Mouse (Mus musculus) embryonic fibroblast, embryonic 13.5 days (primary cell): ENCODE measurements at regions not wholly inside any gene's neighbourhood (a gene's known extent, or its start where the extent isn't known, plus 50 kb on each side); places are given as distances from the start of the nearest gene placed in this dataset.
"Not testable (repeated sequence)": the region's sequence is repeated elsewhere in the genome, so short reads cannot be mapped to it uniquely, and the experiment has no call there.

Experiments used
- H3K27ac ChIP-seq: 2 replicates; pipeline ENCODE4 v1.5.1; 2012; ENCODE audit warnings: low read length, control low read depth, inconsistent platforms; ENCODE audit not compliant: insufficient read depth
- H3K4me1 ChIP-seq: 2 replicates; pipeline ENCODE4 v1.6.1; 2011; ENCODE audit warnings: low read length; ENCODE audit not compliant: control insufficient read depth, insufficient read depth
- H3K4me3 ChIP-seq: 2 replicates; pipeline ENCODE4 v1.5.1; 2011; ENCODE audit warnings: mild to moderate bottlenecking, control low read depth, low read length; ENCODE audit not compliant: insufficient read depth
- CTCF ChIP-seq: IDR thresholded peaks from 2 replicates; pipeline ENCODE4 v1.5.1; 2011; ENCODE audit warnings: mild to moderate bottlenecking, control low read depth, low read length, moderate library complexity, borderline replicate concordance; ENCODE audit not compliant: insufficient read depth
- POLR2A ChIP-seq: IDR thresholded peaks from 2 replicates; pipeline ENCODE4 v1.6.1; 2011; ENCODE audit warnings: low read depth, mild to moderate bottlenecking, control low read depth, low read length, moderate library complexity

DNA sequence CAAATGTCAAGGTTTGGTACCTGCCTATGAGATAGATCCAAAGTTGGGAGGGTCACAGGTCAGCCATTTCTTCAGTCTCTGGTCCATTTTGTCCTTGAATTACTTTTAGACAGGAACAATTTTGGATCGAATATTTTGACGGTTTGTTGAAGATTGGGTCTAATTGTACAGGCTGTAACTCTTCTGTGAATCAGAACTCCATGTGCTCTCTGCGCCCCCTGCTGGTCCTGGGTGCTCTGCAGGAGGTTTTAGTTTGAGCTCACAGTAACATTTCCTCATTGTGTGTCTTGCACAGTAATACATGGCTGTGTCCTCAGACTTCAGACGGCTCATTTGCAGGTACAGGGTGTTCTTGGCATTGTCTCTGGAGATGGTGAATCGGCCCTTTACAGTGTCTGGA, 158.1 kb downstream of the Adam6a start:
- not testable (repeated sequence) for H3K4me1 ChIP-seq, H3K27ac ChIP-seq, H3K4me3 ChIP-seq

DNA sequence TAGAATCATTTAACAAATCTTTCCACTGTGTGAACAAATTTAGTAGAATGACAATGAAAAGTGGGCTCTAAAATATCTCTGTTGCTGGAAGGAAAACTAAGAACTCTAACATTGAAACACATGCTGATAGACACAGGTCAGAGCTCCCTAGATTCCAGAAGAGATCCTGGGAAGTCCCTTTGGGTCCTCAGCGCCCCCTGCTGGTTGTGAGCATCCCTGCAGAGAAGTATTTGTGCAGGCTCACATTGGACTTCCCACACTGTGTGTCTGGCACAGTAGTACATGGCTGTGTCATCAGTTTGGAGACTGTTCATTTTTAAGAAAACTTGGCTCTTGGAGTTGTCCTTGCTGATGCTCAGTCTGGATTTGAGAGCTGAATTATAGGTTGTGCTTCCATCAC, 172.7 kb downstream of the Adam6a start:
- H3K4me3 ChIP-seq, H3K27ac ChIP-seq, H3K4me1 ChIP-seq: not testable (repeated sequence)

DNA sequence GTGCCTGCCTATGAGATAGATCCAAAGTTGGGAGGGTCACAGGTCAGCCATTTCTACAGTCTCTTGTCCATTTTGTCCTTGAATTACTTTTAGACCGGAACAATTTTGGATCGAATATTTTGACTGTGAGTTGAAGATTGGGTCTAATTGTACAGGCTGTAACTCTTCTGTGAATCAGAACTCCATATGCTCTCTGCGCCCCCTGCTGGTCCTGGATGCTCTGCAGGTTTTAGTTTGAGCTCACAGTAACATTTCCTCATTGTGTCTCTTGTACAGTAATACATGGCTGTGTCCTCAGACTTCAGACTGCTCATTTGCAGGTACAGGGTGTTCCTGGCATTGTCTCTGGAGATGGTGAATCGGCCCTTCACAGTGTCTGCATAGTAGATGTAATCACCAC, 192.1 kb downstream of the Adam6a start:
- TF ChIP-seq CTCF = no peak
- TF ChIP-seq POLR2A = no peak
- Histone ChIP-seq H3K4me1 (no peaks in the 10 kb centered on the region), H3K27ac (no peak overlapping the region), H3K4me3 (no peak overlapping the region)

DNA sequence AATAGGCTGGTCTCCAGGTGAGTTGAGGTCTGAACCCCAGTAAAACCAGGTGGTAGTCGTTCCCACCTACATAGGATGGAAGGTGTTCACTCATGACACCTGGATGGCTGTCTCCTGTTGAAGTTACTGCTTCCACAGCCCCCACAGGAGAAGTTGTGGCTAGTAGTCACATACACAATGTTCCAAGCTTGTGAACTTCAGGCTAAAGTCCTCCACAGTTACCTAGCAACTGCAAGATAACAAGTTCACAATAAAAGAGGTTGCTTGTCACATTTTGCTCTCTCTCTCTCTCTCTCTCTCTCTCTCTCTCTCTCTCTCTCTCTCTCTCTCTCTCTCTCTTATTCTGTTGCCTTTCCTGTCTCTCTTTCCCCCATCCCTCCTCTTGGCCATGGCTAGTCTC, 202.6 kb downstream of the Adam6a start:
- no peak overlapping the region for H3K4me3 ChIP-seq
- no peaks in the 10 kb centered on the region for H3K4me1 ChIP-seq
- TF ChIP-seq POLR2A = no peak
- no peak for TF ChIP-seq CTCF
- H3K27ac ChIP-seq = no peak overlapping the region

DNA sequence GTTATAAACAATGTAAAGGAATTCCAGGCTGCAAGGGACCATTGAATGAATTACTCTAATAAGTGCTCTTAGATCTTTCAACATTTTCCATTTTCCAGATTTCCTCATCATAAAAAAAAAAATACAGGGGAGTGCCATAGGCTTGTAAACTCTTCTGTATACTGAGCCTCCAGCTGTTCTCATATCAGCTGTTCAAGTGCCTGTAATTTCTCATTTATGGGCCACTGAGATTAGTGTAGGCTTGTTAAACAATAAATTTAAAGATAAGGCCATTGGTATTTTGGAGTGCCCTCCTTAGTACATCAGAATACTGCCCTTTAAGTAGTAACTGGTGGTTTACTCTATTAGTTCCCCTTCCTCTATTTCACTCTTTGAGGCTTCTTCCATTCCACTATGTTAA, 204.3 kb downstream of the Adam6a start:
- TF ChIP-seq POLR2A = no peak
- Histone ChIP-seq H3K4me3 (no peak overlapping the region), H3K27ac (no peak overlapping the region), H3K4me1 (no peaks in the 10 kb centered on the region)

DNA sequence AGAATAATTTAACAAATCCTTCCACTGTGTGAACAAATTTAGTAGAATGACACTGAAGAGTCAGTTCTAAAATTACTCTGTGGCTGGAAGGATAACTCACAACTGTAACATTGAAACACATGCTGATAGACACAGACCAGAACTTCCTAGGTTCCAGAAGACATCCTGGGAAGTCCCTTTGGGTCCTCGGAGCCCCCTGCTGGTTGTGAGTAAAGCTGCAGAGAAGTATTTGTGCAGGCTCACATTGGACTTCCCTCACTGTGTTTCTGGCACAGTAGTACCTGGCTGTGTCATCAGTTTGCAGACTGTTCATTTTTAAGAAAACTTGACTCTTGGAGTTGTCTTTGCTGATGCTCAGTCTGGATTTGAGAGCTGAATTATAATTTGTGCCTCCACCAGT, 225.9 kb downstream of the Adam6a start:
- TF ChIP-seq CTCF (no peak), POLR2A (no peak)
- Histone ChIP-seq H3K27ac (no peak overlapping the region), H3K4me1 (no peaks in the 10 kb centered on the region), H3K4me3 (no peak overlapping the region)

DNA sequence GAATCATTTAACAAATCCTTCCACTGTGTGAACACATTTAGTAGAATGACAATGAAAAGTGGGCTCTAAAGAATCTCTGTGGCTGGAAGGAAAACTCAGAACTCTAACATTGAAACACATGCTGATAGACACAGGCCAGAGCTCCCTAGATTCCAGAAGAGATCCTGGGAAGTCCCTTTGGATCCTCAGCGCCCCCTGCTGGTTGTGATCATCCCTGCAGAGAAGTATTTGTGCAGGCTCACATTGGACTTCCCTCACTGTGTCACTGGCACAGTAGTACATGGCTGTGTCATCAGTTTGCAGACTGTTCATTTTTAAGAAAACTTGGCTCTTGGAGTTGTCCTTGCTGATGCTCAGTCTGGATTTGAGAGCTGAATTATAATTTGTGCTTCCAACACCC, 252.2 kb downstream of the Adam6a start:
- H3K27ac ChIP-seq, H3K4me1 ChIP-seq, H3K4me3 ChIP-seq: not testable (repeated sequence)

DNA sequence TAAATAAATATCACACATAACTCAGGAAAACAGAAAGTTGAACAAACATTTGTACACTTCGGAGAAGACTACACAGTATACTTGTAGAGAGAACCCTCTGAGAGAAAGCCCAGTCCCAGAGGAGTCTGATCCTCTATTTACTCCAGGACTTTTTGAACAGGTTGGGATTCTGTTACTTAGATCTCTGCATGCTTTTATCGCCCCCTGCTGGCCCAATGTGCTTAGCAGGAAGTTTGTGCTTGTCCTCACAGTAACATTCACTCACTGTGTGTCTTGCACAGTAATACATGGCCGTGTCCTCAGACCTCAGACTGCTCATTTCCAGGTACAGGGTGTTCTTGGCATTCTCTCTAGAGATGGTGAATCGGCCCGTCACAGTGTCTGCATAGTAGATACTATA, 282.7 kb downstream of the Adam6a start:
- TF ChIP-seq POLR2A = no peak
- no peak for TF ChIP-seq CTCF
- Histone ChIP-seq H3K4me3 (no peak overlapping the region), H3K27ac (no peak overlapping the region), H3K4me1 (no peaks in the 10 kb centered on the region)

DNA sequence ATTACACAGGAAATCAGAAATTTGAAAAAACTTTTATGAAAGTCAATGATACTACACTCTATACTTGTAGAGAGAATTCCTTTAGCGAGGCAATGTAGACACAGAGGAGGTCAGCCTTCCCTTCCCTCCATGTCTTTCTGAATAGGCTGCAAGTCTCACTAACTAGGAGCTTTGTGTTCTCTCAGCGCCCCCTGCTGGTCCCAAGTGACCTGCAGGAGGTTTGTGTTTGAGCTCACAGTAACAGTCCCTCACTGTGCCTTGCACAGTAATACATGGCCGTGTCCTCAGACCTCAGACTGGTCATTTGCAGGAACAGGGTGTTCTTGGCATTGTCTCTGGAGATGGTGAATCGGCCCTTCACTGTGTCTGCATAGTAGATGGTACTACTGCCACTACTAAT, 315.2 kb downstream of the Adam6a start:
- no peaks in the 10 kb centered on the region for H3K4me1 ChIP-seq
- H3K4me3 ChIP-seq = no peak overlapping the region
- no peak overlapping the region for H3K27ac ChIP-seq
- TF ChIP-seq POLR2A = no peak
- no peak for TF ChIP-seq CTCF

DNA sequence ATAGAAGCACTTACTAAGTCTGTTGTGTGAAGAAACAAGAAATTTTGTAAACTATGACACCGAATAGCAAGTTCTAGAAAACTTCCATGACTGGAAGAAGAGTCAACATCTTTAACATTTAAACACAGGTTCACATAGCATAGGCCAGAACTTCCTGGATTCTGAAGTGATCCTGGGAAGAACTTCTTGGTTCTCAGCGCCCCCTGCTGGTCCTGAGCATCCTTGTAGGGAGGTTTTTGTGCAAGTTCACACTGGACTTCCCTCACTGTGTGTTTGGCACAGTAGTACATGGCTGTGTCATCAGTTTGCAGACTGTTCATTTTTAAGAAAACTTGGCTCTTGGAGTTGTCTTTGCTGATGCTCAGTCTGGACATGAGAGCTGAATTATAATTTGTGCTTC, 335.1 kb downstream of the Adam6a start:
- no peaks in the 10 kb centered on the region for H3K4me1 ChIP-seq
- no peak for TF ChIP-seq CTCF
- TF ChIP-seq POLR2A = no peak

DNA sequence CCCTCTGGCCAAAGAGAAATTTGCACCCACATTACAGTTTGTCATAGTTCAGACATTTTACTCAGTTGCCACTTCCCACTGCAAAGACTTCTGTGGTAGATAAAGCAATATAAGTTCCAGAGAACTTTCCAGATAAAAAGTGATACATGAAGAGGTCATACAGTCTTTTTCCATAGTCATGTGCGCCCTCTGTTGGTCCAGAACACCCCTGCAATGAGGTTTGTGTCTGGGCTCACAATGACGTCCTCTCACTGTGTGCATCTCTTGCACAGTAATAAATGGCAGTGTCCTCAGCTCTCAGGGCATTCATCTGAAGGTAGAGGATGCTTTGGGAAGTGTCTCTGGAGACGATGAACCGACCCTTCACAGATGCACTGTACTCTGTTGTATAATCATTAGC, 352.4 kb downstream of the Adam6a start:
- TF ChIP-seq POLR2A (no peak), CTCF (no peak)
- no peak overlapping the region for H3K4me3 ChIP-seq

More for the DNA sequence above, 335.1 kb downstream of the Adam6a start:
- no peak overlapping the region for H3K27ac ChIP-seq
- H3K4me3 ChIP-seq = no peak overlapping the region

DNA sequence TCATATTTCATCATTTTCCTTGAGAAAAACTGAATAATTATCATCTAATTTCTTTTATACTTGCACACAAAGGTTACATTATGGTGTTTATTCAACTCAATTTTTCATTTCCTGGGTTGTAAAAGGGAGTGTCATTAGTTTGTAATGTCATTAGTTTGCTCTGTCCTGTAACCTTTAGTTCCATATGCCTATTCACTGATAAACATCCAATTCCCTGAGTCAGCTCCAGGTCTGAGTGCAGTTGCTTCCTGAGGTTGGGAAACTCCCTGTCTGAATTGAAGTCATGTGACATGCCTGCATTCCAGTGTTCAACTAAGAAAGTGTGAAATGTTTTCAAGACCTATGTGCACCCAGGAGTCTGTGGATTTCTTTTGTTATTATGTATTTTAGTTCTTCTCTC, 362.8 kb downstream of the Adam6a start:
- no peak for TF ChIP-seq CTCF
- no peak for TF ChIP-seq POLR2A
- H3K4me3 ChIP-seq = no peak overlapping the region
- no peak overlapping the region for H3K27ac ChIP-seq
- no peaks in the 10 kb centered on the region for H3K4me1 ChIP-seq

More for the DNA sequence above, 352.4 kb downstream of the Adam6a start:
- Histone ChIP-seq H3K27ac (no peak overlapping the region), H3K4me1 (no peaks in the 10 kb centered on the region)
